Mouse (Mus musculus) central nervous system, embryonic 18 days (tissue): ENCODE results near the gene Mpi. TPM values are rescaled to one million over a fixed set of nuclear protein-coding genes. Genes with fewer than 3 reads are reported as not detected.

Source experiments
- polyA plus RNA-seq: library from polyadenylated mRNA; depleted of rRNA; stranded (reverse); fragments of >200 nt; gene quantifications from 2 replicates; pipeline ENCODE4 v1.2.3, GENCODE M21; 2012; rRNA removed

Mpi gene
- polyA plus RNA-seq, result 62.6 and 66.8 TPM in 2 replicates

GRCm38 (mm10) chr9:57552139-57552887 lies at the start of gene Mpi:
Gene Mpi (minus strand): TSS chr9:57552763.

GRCm38 (mm10) chr9:57589224-57590126 lies 36.9 kb upstream of the Mpi start, which contains the start of gene Ulk3:
Gene Ulk3 (plus strand): TSS chr9:57589452.

GRCm38 (mm10) chr9:57560861-57561710 lies 8.5 kb upstream of the Mpi start, which contains the start of gene Scamp2:
Gene Scamp2 (plus strand): TSS chr9:57560943.

GRCm38 (mm10) chr9:57537044-57537727 lies 15.4 kb downstream of the Mpi start, which contains the start of gene Fam219b:
Gene Fam219b (plus strand): TSS chr9:57537528.

GRCm38 (mm10) chr9:57521056-57521911 lies 31.3 kb downstream of the Mpi start, which contains the start of gene Cox5a:
Gene Cox5a (plus strand): TSS chr9:57521274.

GRCm38 (mm10) chr9:57503622-57504380 lies 48.8 kb downstream of the Mpi start, which contains the start of gene Rpp25:
Gene Rpp25 (plus strand): TSS chr9:57504026.

Other genes starting within 250 kb of the Mpi start
- gene Ppcdc, start 112.6 kb downstream of the Mpi start, polyA plus RNA-seq, result 17.1 and 19.6 TPM in 2 replicates
- gene Scamp5, start 84.7 kb downstream of the Mpi start, polyA plus RNA-seq, result 283 and 284 TPM in 2 replicates
- gene Rpp25, start 48.7 kb downstream of the Mpi start, polyA plus RNA-seq, result 14.8 and 15.7 TPM in 2 replicates
- 395 and 396 TPM in 2 replicates for gene Cox5a, start 31.5 kb downstream of the Mpi start, polyA plus RNA-seq
- 14.3 and 15.3 TPM in 2 replicates for gene Fam219b, start 15.2 kb downstream of the Mpi start, polyA plus RNA-seq
- 51.6 and 56.1 TPM in 2 replicates for gene Scamp2, start 8.2 kb upstream of the Mpi start, polyA plus RNA-seq
- gene Ulk3, start 36.7 kb upstream of the Mpi start, polyA plus RNA-seq, result 40.2 and 46.6 TPM in 2 replicates
- 0.66 and 1.1 TPM in 2 replicates for gene Cplx3, start 53.5 kb upstream of the Mpi start, polyA plus RNA-seq
- gene Lman1l, start 68.0 kb upstream of the Mpi start, polyA plus RNA-seq, result 0.07 and 0.10 TPM in 2 replicates
- gene Csk, start 100.9 kb upstream of the Mpi start, polyA plus RNA-seq, result 76.3 and 89.0 TPM in 2 replicates
- gene Cyp1a2, start 130.9 kb upstream of the Mpi start, polyA plus RNA-seq, result not detected in 2 replicates
- gene Cyp1a1, start 135.2 kb upstream of the Mpi start, polyA plus RNA-seq, result 0.08 and 0.15 TPM in 2 replicates
- gene Edc3, start 155.8 kb upstream of the Mpi start, polyA plus RNA-seq, result 21.0 and 21.1 TPM in 2 replicates
- gene Clk3, start 213.1 kb upstream of the Mpi start, polyA plus RNA-seq, result 144 and 147 TPM in 2 replicates